Mouse (Mus musculus) stomach, embryonic 14.5 days (tissue): ENCODE measurements at regions not wholly inside any gene's neighbourhood (a gene's known extent, or its start where the extent isn't known, plus 50 kb on each side); places are given as distances from the start of the nearest gene placed in this dataset.

Source experiments
- ATAC-seq: fragments of 200-750 bp; cut with Nextera tagmentation; 2 replicates; pipeline ENCODE4 v1.8.0; 2017; ENCODE audit warnings: low read depth, moderate TSS enrichment; ENCODE audit not compliant: insufficient number of reproducible peaks, insufficient read depth, low FRiP score
- H3K27ac ChIP-seq: fragments of 300-500 bp; sonication (generic); 2 replicates; pipeline ENCODE4 v1.5.1; 2014; ENCODE audit warnings: mild to moderate bottlenecking, low read length, moderate library complexity, mixed read lengths
- H3K27me3 ChIP-seq: fragments of 300-500 bp; sonication (generic); 2 replicates; pipeline ENCODE4 v1.6.1; 2014; ENCODE audit warnings: low read length, control low read depth, mixed read lengths; ENCODE audit not compliant: control insufficient read depth, insufficient read depth
- H3K36me3 ChIP-seq: fragments of 300-500 bp; sonication (generic); 2 replicates; pipeline ENCODE4 v1.6.1; 2014; ENCODE audit warnings: mild to moderate bottlenecking, control low read depth, low read length, moderate library complexity, mixed read lengths; ENCODE audit not compliant: control insufficient read depth, insufficient read depth
- H3K4me1 ChIP-seq: fragments of 300-500 bp; sonication (generic); 2 replicates; pipeline ENCODE4 v1.6.1; 2014; ENCODE audit warnings: low read length, control low read depth, mixed read lengths; ENCODE audit not compliant: control insufficient read depth, insufficient read depth
- H3K4me2 ChIP-seq: fragments of 300-500 bp; sonication (generic); replicated peaks from 2 replicates; pipeline ENCODE4 v1.6.1; 2014; ENCODE audit warnings: low read depth, low read length, control low read depth
- H3K4me3 ChIP-seq: fragments of 300-500 bp; sonication (generic); 2 replicates; pipeline ENCODE4 v1.5.1; 2014; ENCODE audit warnings: low read depth, low read length, control low read depth
- H3K9ac ChIP-seq: fragments of 300-500 bp; sonication (generic); replicated peaks from 2 replicates; pipeline ENCODE4 v1.6.1; 2014; ENCODE audit warnings: low read depth, mild to moderate bottlenecking, control low read depth, low read length, moderate library complexity, mixed read lengths
- H3K9me3 ChIP-seq: fragments of 300-500 bp; sonication (generic); 2 replicates; pipeline ENCODE4 v1.6.1; 2016; ENCODE audit warnings: low read depth, low read length, control low read depth; ENCODE audit not compliant: control insufficient read depth
- WGBS: fragments of 180-500 bp; shearing (Covaris S2); extraction: QIAGEN DNeasy Blood & Tissue Kit; methylation state at CpG from one replicate; pipeline ENCODE4 v1.1.7; 2014; 5-methylcytosine and 5-hydroxymethylcytosine counted together

GRCm38 (mm10) chr4:87682783-87683182 is 350.4 kb downstream of the Mllt3 start:
- H3K9ac ChIP-seq, result no peak overlapping the region
- H3K36me3 ChIP-seq, result no peaks in the 10 kb centered on the region
- H3K4me1 ChIP-seq, result no peaks in the 10 kb centered on the region
- no peaks in the 10 kb centered on the region for H3K9me3 ChIP-seq
- H3K4me3 ChIP-seq, result no peak overlapping the region
- no peak overlapping the region for H3K4me2 ChIP-seq
- ATAC-seq, result no peak
- 90% methylated on average over 2 of the region's 2 CpGs for WGBS
- no peak overlapping the region for H3K27ac ChIP-seq
- no peaks in the 10 kb centered on the region for H3K27me3 ChIP-seq

GRCm38 (mm10) chr4:87671101-87671500 is 362.1 kb downstream of the Mllt3 start:
- Histone ChIP-seq H3K4me1 (peaks cover 9% of the 10 kb centered on the region; the same call in 1 of the 2 replicates), H3K4me2 (no peak overlapping the region), H3K9me3 (no peaks in the 10 kb centered on the region), H3K36me3 (no peaks in the 10 kb centered on the region), H3K27ac (no peak overlapping the region), H3K27me3 (no peaks in the 10 kb centered on the region), H3K4me3 (no peak overlapping the region), H3K9ac (no peak overlapping the region)
- 51% methylated on average over 3 of the region's 3 CpGs for WGBS
- no peak for ATAC-seq

GRCm38 (mm10) chr4:87670167-87670566 is 363.0 kb downstream of the Mllt3 start:
- ATAC-seq, result no peak
- 54% methylated on average over 2 of the region's 2 CpGs for WGBS
- H3K9ac ChIP-seq, result no peak overlapping the region

GRCm38 (mm10) chr4:87669480-87669879 is 363.7 kb downstream of the Mllt3 start:
- Histone ChIP-seq H3K27ac (peak overlapping the region; percentile 39; the same call in 1 of the 2 replicates), H3K4me3 (no peak overlapping the region), H3K9ac (no peak overlapping the region), H3K36me3 (no peaks in the 10 kb centered on the region), H3K4me2 (no peak overlapping the region), H3K4me1 (peaks cover 9% of the 10 kb centered on the region; the same call in 1 of the 2 replicates), H3K9me3 (no peaks in the 10 kb centered on the region), H3K27me3 (no peaks in the 10 kb centered on the region)
- 40% methylated on average over 1 of the region's 1 CpGs for WGBS
- no peak for ATAC-seq

More at GRCm38 (mm10) chr4:87670167-87670566, 363.0 kb downstream of the Mllt3 start:
- no peaks in the 10 kb centered on the region for H3K27me3 ChIP-seq
- H3K27ac ChIP-seq, result peak overlapping the region; percentile 39; the same call in 1 of the 2 replicates
- H3K4me1 ChIP-seq, result peaks cover 9% of the 10 kb centered on the region; the same call in 1 of the 2 replicates
- no peaks in the 10 kb centered on the region for H3K9me3 ChIP-seq
- no peak overlapping the region for H3K4me3 ChIP-seq
- H3K4me2 ChIP-seq, result no peak overlapping the region
- H3K36me3 ChIP-seq, result no peaks in the 10 kb centered on the region

GRCm38 (mm10) chr4:87668314-87668713 is 364.9 kb downstream of the Mllt3 start:
- no peak overlapping the region for H3K4me3 ChIP-seq
- no peak for ATAC-seq
- 41% methylated on average over 3 of the region's 3 CpGs for WGBS
- H3K27me3 ChIP-seq, result no peaks in the 10 kb centered on the region
- H3K36me3 ChIP-seq, result no peaks in the 10 kb centered on the region
- no peaks in the 10 kb centered on the region for H3K9me3 ChIP-seq
- H3K4me2 ChIP-seq, result no peak overlapping the region
- no peak overlapping the region for H3K27ac ChIP-seq
- H3K4me1 ChIP-seq, result peaks cover 9% of the 10 kb centered on the region; the same call in 1 of the 2 replicates
- H3K9ac ChIP-seq, result no peak overlapping the region

- Histone ChIP-seq H3K4me3 (no peak overlapping the region), H3K9ac (no peak overlapping the region), H3K9me3 (no peaks in the 10 kb centered on the region), H3K4me1 (peaks cover 9% of the 10 kb centered on the region; the same call in 1 of the 2 replicates), H3K36me3 (no peaks in the 10 kb centered on the region), H3K4me2 (no peak overlapping the region), H3K27ac (no peak overlapping the region), H3K27me3 (no peaks in the 10 kb centered on the region)
- no peak for ATAC-seq
- 77% methylated on average over 5 of the region's 5 CpGs for WGBS
Measured at GRCm38 (mm10) chr4:87667556-87668154, 365.5 kb downstream of the Mllt3 start.

GRCm38 (mm10) chr4:87665149-87665548 is 368.0 kb downstream of the Mllt3 start:
- Histone ChIP-seq H3K9ac (no peak overlapping the region), H3K4me1 (0 out of 2 replicates have a peak, but pooled peaks cover 2% of the 10 kb centered on the region), H3K36me3 (no peaks in the 10 kb centered on the region), H3K4me3 (no peak overlapping the region), H3K9me3 (no peaks in the 10 kb centered on the region), H3K4me2 (no peak overlapping the region), H3K27me3 (no peaks in the 10 kb centered on the region), H3K27ac (no peak overlapping the region)
- ATAC-seq, result no peak
- 66% methylated on average over 6 of the region's 6 CpGs for WGBS

- no peaks in the 10 kb centered on the region for H3K9me3 ChIP-seq
- no peaks in the 10 kb centered on the region for H3K27me3 ChIP-seq
- no peak overlapping the region for H3K9ac ChIP-seq
- WGBS, result 92% methylated on average over 2 of the region's 2 CpGs
- no peak overlapping the region for H3K4me3 ChIP-seq
- no peak overlapping the region for H3K27ac ChIP-seq
- H3K4me1 ChIP-seq, result peaks cover 8% of the 10 kb centered on the region; the same call in 1 of the 2 replicates
- H3K36me3 ChIP-seq, result no peaks in the 10 kb centered on the region
- no peak overlapping the region for H3K4me2 ChIP-seq
- no peak for ATAC-seq
Measured at GRCm38 (mm10) chr4:87662876-87663275, 370.3 kb downstream of the Mllt3 start.

GRCm38 (mm10) chr4:87658316-87658715 is 374.8 kb downstream of the Mllt3 start:
- no peak overlapping the region for H3K9ac ChIP-seq
- H3K9me3 ChIP-seq, result no peaks in the 10 kb centered on the region
- no peak for ATAC-seq
- no peaks in the 10 kb centered on the region for H3K36me3 ChIP-seq
- no peak overlapping the region for H3K27ac ChIP-seq
- no peaks in the 10 kb centered on the region for H3K27me3 ChIP-seq
- 18% methylated on average over 4 of the region's 4 CpGs for WGBS
- H3K4me2 ChIP-seq, result no peak overlapping the region
- H3K4me3 ChIP-seq, result no peak overlapping the region
- peaks cover 11% of the 10 kb centered on the region; the same call in 1 of the 2 replicates for H3K4me1 ChIP-seq
